Mouse (Mus musculus): ENCODE measurements around the gene Tmem121b. TPM values are rescaled to one million over a fixed set of nuclear protein-coding genes. Genes with fewer than 3 reads are reported as not detected.

Gene Tmem121b
- total and polyA plus RNA-seq, 2 experiments from 2014 or later: 2.5 to 30.5 TPM

GRCm38 (mm10) chr6:120482756-120483155 lies 10.9 kb downstream of the Tmem121b start:
- H3K27me3 ChIP-seq (ENCODE audit: insufficient read depth, low read length): no peaks in the 10 kb centered on the region
- no peak overlapping the region for H3K27ac ChIP-seq (ENCODE audit: low read depth, low read length)
- no peak overlapping the region for H3K9ac ChIP-seq (replicated peaks; ENCODE audit: low read length, poor library complexity, severe bottlenecking)
- DNase-seq (ENCODE audit: low spot score) (no peak), ATAC-seq (ENCODE audit: low FRiP score) (no peak)
- H3K9me3 ChIP-seq (ENCODE audit: low read length): no peaks in the 10 kb centered on the region
- TF ChIP-seq CTCF (IDR thresholded peaks at IDR 0.05): no peak
- no peaks in the 10 kb centered on the region; the same call in 1 of the 2 replicates for H3K36me3 ChIP-seq (ENCODE audit: insufficient read depth, low read length)
- H3K4me3 ChIP-seq (ENCODE audit: low read depth, low read length): no peak overlapping the region
- WGBS: 34% methylated on average over 6 of the region's 6 CpGs
- no peak overlapping the region for H3K4me2 ChIP-seq (ENCODE audit: low read depth, low read length, poor library complexity, severe bottlenecking)
- H3K4me1 ChIP-seq (ENCODE audit: insufficient read depth, low read length): no peaks in the 10 kb centered on the region

- H3K9ac ChIP-seq (replicated peaks; ENCODE audit: low read length, poor library complexity, severe bottlenecking): no peak overlapping the region
- no peak for DNase-seq (ENCODE audit: low spot score)
- H3K4me2 ChIP-seq (ENCODE audit: low read depth, low read length, poor library complexity, severe bottlenecking): no peak overlapping the region
- no peaks in the 10 kb centered on the region for H3K4me1 ChIP-seq (ENCODE audit: insufficient read depth, low read length)
- no peak overlapping the region for H3K4me3 ChIP-seq (ENCODE audit: low read depth, low read length)
- TF ChIP-seq CTCF (IDR thresholded peaks at IDR 0.05): no peak
- no peak for ATAC-seq (ENCODE audit: low FRiP score)
- H3K36me3 ChIP-seq (ENCODE audit: insufficient read depth, low read length): no peaks in the 10 kb centered on the region; the same call in 1 of the 2 replicates
- H3K27me3 ChIP-seq (ENCODE audit: insufficient read depth, low read length): no peaks in the 10 kb centered on the region
- no peak overlapping the region for H3K27ac ChIP-seq (ENCODE audit: low read depth, low read length)
- no peaks in the 10 kb centered on the region for H3K9me3 ChIP-seq (ENCODE audit: low read length)
- 81% methylated on average over 14 of the region's 14 CpGs for WGBS
These were observed 11.6 kb downstream of the Tmem121b start for GRCm38 (mm10) chr6:120482021-120482420.

GRCm38 (mm10) chr6:120481538-120481937 lies 12.1 kb downstream of the Tmem121b start:
- no peak for ATAC-seq (ENCODE audit: low FRiP score)

GRCm38 (mm10) chr6:120480361-120480760 lies 13.2 kb downstream of the Tmem121b start:
- ATAC-seq (ENCODE audit: low FRiP score) (no peak), DNase-seq (ENCODE audit: low spot score) (no peak)
- Histone ChIP-seq H3K4me3 (ENCODE audit: low read depth, low read length) (no peak overlapping the region), H3K9me3 (ENCODE audit: low read length) (no peaks in the 10 kb centered on the region), H3K4me1 (ENCODE audit: insufficient read depth, low read length) (no peaks in the 10 kb centered on the region), H3K9ac (replicated peaks; ENCODE audit: low read length, poor library complexity, severe bottlenecking) (no peak overlapping the region), H3K36me3 (ENCODE audit: insufficient read depth, low read length) (no peaks in the 10 kb centered on the region; the same call in 1 of the 2 replicates), H3K27me3 (ENCODE audit: insufficient read depth, low read length) (no peaks in the 10 kb centered on the region), H3K4me2 (ENCODE audit: low read depth, low read length, poor library complexity, severe bottlenecking) (no peak overlapping the region), H3K27ac (ENCODE audit: low read depth, low read length) (no peak overlapping the region)
- no peak for TF ChIP-seq CTCF (IDR thresholded peaks at IDR 0.05)
- WGBS: 92% methylated on average over 5 of the region's 5 CpGs

More at GRCm38 (mm10) chr6:120481538-120481937, 12.1 kb downstream of the Tmem121b start:
- Histone ChIP-seq H3K36me3 (ENCODE audit: insufficient read depth, low read length) (no peaks in the 10 kb centered on the region; the same call in 1 of the 2 replicates), H3K4me2 (ENCODE audit: low read depth, low read length, poor library complexity, severe bottlenecking) (no peak overlapping the region), H3K9ac (replicated peaks; ENCODE audit: low read length, poor library complexity, severe bottlenecking) (no peak overlapping the region), H3K27me3 (ENCODE audit: insufficient read depth, low read length) (no peaks in the 10 kb centered on the region), H3K27ac (ENCODE audit: low read depth, low read length) (no peak overlapping the region), H3K9me3 (ENCODE audit: low read length) (no peaks in the 10 kb centered on the region), H3K4me1 (ENCODE audit: insufficient read depth, low read length) (no peaks in the 10 kb centered on the region), H3K4me3 (ENCODE audit: low read depth, low read length) (no peak overlapping the region)
- WGBS: 89% methylated on average over 6 of the region's 6 CpGs
- peak; percentile 36 for TF ChIP-seq CTCF (IDR thresholded peaks at IDR 0.05)
- no peak for DNase-seq (ENCODE audit: low spot score)

- DNase-seq (ENCODE audit: low spot score): no peak
- H3K9ac ChIP-seq (replicated peaks; ENCODE audit: low read length, poor library complexity, severe bottlenecking): no peak overlapping the region
- ATAC-seq (ENCODE audit: low FRiP score): no peak
- no peak overlapping the region for H3K4me2 ChIP-seq (ENCODE audit: low read depth, low read length, poor library complexity, severe bottlenecking)
- H3K36me3 ChIP-seq (ENCODE audit: insufficient read depth, low read length): no peaks in the 10 kb centered on the region; the same call in 1 of the 2 replicates
- H3K4me3 ChIP-seq (ENCODE audit: low read depth, low read length): no peak overlapping the region
- WGBS: 89% methylated on average over 2 of the region's 2 CpGs
- TF ChIP-seq CTCF (IDR thresholded peaks at IDR 0.05): no peak
- no peaks in the 10 kb centered on the region for H3K9me3 ChIP-seq (ENCODE audit: low read length)
- no peaks in the 10 kb centered on the region for H3K27me3 ChIP-seq (ENCODE audit: insufficient read depth, low read length)
- H3K4me1 ChIP-seq (ENCODE audit: insufficient read depth, low read length): no peaks in the 10 kb centered on the region
- H3K27ac ChIP-seq (ENCODE audit: low read depth, low read length): no peak overlapping the region
These were observed 14.3 kb downstream of the Tmem121b start for GRCm38 (mm10) chr6:120479302-120479701.

- peaks cover 5% of the 10 kb centered on the region; the same call in 1 of the 2 replicates for H3K4me1 ChIP-seq (ENCODE audit: insufficient read depth, low read length)
- no peak overlapping the region for H3K4me3 ChIP-seq (ENCODE audit: low read depth, low read length)
- H3K36me3 ChIP-seq (ENCODE audit: insufficient read depth, low read length): no peaks in the 10 kb centered on the region
- DNase-seq (ENCODE audit: low spot score): no peak
- 84% methylated on average over 8 of the region's 8 CpGs for WGBS
- H3K4me2 ChIP-seq (ENCODE audit: low read depth, low read length, poor library complexity, severe bottlenecking): no peak overlapping the region
- H3K9ac ChIP-seq (replicated peaks; ENCODE audit: low read length, poor library complexity, severe bottlenecking): no peak overlapping the region
- H3K27me3 ChIP-seq (ENCODE audit: insufficient read depth, low read length): no peaks in the 10 kb centered on the region
- no peak for TF ChIP-seq CTCF (IDR thresholded peaks at IDR 0.05)
- H3K9me3 ChIP-seq (ENCODE audit: low read length): no peaks in the 10 kb centered on the region
- H3K27ac ChIP-seq (ENCODE audit: low read depth, low read length): no peak overlapping the region
- ATAC-seq (ENCODE audit: low FRiP score): no peak
These were observed 18.3 kb downstream of the Tmem121b start for GRCm38 (mm10) chr6:120475288-120475687.

Measured in midbrain, postnatal 0 days (tissue).